Mouse (Mus musculus): ENCODE results near the gene Klc1.

DNA sequence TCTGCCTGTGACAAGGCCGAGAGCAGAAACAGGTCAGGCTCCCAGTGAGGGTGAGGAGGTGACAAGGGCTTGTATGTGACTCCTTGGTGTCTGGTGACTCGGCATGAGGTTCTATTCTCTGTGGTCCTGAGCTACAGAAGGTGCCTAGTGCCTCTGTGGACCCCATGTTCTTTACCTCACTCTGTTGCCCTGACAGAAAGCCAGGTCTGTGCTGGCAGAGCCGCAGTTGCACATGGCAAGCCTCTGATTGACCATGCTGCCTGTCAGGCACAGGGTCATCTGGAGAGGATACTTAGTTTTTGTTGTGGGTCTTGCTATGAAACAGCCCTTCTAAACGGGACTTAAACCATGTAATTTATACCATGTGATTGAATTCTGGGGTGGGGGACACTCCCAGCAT is 63.3 kb downstream of the Klc1 start:
- TF ChIP-seq GATA1 (IDR thresholded peaks at IDR 0.05; ENCODE audit: borderline replicate concordance, low read length) (no peak), FLI1 (IDR thresholded peaks at IDR 0.05; ENCODE audit: low read length) (no peak)
